Mouse (Mus musculus) cerebellum, postnatal 14 days (tissue): Measurements from ENCODE around the gene Sipa1.

Source experiments
- DNase-seq, 2 experiments: peaks; one replicate each; pipeline ENCODE4 v3.0.0; 2021; ENCODE audit warnings: mixed read lengths in 2 of 2

Sipa1 gene

GRCm38 (mm10) chr19:5685861-5686260, 22.4 kb upstream of the Sipa1 start:
- no peak for DNase-seq

DNA sequence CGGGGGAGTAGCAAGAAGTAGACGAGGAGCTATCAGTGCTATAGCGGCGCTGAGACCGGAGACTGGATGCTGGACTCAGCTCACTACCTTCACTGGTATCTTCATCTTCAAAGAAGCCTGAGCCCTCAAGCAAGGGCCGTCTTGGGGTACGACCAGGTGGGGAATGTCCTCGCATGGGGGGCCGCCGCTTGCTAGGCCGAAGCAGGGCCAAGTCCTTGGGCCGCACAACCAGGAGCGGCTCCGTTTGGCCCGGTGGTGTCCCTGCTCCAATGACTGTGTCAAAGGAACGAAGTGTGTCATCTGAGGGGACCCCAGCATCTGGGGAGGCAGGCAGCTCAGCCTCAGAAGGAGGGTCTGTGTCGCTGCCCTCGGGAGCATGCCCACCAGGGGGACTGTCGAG, 21.9 kb upstream of the Sipa1 start:
- DNase-seq = no peak

- DNase-seq = no peak
Measured at GRCm38 (mm10) chr19:5684985-5685384, 21.5 kb upstream of the Sipa1 start.

DNA sequence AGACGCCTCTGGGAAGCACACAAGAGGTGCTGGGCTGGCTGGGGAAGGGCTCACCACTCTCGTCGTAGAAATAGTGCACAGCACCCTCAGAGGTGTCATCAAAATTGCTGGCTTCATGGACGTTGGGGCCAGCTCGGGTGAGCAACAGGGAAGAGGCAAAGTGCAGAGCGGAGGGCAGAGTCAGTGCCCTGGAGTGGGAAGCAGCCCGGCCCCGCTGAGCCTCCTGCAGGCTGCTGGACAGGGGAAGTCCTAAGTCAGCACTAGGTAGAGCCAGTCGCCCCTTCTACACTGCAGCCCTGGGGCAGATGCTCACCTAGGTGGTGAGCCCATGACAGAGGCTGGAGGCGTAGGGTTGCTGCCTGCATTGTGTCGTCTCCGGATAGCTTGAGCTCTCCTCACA, 20.7 kb upstream of the Sipa1 start:
- DNase-seq = no peak

- DNase-seq = no peak
Measured at GRCm38 (mm10) chr19:5680432-5680831, 16.9 kb upstream of the Sipa1 start.

DNA sequence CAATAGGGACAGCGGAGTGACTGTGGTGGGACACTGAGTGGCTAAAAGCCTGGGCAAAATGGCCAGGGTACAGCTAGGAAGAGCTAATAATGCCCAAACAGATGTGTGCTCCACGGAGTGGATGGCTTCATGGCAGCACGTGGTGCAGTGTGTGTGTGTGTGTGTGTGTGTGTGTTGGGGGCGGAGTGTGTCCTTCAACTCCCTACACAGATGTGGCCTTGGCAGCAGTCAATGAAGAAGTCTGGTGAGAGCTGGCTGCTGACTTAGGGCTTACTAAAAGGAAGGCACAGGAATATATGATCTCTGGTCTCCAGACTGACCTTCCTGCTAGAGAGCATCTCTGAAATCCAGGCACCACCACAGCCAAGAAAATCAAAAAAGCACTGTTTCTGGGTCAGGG, 4.9 kb upstream of the Sipa1 start:
- no peak for DNase-seq

GRCm38 (mm10) chr19:5666386-5666785, 2.9 kb upstream of the Sipa1 start:
- no peak for DNase-seq

GRCm38 (mm10) chr19:5665465-5665864, 2.0 kb upstream of the Sipa1 start:
- DNase-seq = no peak

DNA sequence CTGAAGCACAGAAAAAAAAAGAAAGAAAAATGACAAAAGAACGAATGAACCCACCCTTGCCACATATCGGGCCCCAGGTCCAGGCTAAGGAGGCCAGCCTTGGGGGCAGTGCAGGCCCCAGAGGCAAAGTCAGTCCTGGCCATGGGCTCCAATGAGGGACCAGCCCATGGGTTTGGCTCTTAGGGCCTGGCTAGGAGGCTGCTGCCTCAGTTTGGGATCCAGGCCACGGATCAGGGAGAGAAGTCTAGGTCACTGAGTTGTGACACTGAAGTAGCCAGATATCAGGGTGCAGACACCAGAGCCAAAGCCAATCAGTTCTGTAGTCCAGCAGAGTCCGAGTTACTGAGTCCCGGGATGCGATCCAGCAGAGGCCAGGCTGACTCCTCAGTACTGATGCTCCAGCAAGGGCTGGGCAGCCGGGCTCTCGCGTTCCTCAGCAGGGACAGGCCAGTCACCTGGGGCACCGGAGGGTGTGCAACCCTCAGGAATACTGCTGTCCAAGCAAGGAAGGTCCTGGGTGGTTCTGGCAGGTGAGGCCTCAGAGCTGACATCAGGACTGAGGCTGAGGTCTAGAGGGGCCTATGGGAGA, 1.3 kb upstream of the Sipa1 start:
- DNase-seq = no peak

GRCm38 (mm10) chr19:5662310-5662709, 1.2 kb downstream of the Sipa1 start:
- no peak for DNase-seq

DNA sequence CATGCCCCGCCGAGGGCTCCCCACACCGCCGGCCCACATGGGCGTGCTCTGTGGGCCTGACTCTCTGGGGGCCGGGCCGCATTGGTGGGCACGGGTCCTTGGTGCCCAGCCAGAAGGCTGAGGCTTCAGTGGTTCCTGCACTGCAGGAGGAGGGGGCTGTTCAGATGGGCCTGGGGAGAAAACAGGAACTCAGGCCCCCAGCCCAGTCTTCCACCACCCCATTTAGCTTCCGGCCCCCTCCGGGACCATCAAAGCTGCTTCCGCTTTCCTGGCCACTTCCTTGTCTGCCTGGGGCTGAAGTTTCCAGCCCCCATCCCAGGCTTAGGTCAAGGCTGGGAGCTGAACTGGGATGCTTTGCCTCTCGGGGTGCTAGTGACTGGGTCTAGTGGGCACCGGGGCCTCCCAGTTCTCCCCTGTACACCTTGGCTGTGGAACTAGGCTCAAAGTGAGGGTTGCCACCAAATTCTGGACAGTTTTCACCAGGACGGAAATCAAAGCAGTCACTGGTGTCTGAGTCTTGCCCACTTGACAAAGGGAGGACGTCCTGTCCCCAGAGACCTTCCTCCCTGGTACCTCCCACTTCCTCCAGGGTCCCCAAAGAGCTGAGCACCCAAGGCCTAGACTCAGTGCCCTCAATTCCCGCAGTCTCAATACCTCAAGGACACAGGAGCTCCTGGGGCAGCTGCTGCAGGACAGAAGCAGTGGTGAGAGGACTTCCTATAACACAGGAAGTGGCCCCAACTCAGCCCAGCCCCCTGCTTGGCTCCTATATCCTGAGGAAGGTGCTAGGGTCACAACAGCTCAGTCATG, 2.4 kb downstream of the Sipa1 start:
- DNase-seq = no peak

DNA sequence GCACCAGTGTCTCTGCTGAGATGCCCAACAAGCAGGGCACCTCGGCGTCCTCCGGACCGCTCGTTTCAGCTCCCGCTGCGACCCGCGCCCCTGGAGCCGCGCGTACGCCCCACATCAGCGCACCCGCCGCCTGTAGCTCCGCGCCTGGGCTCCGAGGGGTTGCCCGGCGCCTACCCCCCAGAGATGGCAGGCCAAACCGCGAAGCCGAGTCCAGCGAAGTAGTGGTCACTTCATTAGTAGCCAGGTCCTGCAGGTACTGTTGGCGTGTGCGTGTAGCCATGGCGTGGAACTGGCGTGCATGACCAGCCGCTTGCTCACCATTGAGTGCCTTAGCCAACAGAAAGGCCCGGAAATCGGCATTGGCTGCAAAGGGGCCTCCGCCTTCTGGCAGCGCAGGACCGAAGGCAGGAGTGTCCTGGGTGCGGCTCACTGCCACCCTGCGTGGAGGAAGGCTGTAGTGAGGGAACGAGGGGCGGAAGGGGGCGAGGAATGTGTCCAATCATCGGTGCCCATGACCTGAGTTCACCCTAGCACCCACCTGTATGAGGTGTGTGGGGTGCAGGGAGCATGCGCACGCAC, 8.7 kb downstream of the Sipa1 start:
- no peak for DNase-seq

- no peak for DNase-seq
Measured at GRCm38 (mm10) chr19:5653969-5654719, 9.4 kb downstream of the Sipa1 start.

DNA sequence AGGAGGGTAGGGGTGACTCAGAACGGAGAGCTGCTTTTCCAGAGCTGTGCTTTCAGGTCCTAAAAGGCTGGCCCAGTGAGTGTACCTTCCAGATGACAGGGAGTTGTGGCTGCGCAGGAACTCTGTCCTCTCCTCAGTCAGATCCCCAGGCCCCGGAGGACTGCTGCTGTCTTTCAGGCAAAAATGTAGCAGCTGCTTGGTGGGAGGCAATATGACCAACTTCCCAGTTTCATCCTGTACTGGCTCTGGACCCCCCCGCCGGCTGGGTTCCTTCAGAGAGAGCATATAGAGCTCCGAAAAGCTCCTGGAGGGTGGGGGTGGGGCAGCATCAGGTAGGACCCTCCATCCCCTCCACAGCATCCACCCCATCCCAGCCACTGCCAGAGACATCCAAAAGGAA, 10.9 kb downstream of the Sipa1 start:
- no peak for DNase-seq

DNA sequence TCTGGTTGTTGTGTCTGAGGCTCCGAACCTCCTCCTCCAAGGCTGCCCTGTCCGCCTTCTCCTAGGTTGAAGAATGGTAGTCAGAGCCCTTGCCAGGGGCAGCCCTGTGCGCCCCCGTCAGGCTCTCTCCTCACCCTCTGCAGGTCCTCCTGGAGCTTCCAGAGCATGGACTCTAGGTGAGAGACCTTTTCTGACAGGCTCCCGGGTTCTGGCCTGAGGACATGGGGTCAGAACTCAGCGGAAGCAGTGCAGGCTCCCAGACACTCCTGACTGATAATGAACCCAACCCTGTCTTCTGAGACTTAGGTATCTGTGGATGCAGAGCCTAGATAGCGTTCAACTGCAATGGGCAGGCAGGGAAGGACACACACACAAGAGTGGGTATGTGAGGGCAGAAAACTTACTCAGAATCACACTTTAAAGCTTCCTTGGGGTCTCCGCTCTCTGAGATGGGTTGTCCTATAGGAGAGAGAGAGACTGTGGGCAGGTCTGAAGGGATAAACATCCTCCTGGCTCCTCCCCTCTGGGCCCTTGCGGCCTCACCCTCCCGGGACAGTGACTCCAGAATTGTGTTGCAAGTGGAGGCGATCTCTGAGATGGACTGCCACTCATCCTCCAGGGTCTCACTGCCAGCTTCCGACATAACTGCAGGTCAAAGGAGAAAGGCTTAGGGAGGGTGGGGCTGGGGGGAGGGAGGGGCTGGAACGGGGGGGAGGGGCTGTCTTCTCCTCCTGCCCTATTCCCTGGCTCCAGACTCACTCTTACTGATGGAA, 11.8 kb downstream of the Sipa1 start:
- DNase-seq = no peak

- DNase-seq = no peak
Measured at GRCm38 (mm10) chr19:5649298-5649741, 14.2 kb downstream of the Sipa1 start.

GRCm38 (mm10) chr19:5648401-5649297, 14.9 kb downstream of the Sipa1 start:
- DNase-seq = peak; percentile 69 to 79

DNA sequence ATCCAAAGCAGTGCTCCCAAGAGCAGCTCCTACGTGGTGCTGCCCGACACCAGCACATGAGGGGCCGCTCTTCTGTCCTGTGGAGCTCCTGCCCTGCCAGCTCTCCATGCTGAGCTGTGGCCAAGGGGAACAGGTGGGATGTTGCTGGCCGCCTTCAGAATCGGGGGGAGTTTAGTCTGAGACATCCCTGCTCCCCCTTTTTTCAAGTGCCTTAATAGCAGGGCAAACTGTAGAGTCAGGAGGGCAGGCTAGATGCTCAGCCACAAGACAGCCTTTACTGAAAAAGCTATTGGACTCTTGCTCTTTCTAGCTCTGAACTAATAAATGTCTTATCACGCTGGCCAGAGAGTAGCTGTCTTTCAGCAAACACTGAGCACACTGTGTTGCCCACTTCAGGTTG, 15.7 kb downstream of the Sipa1 start:
- no peak for DNase-seq

DNA sequence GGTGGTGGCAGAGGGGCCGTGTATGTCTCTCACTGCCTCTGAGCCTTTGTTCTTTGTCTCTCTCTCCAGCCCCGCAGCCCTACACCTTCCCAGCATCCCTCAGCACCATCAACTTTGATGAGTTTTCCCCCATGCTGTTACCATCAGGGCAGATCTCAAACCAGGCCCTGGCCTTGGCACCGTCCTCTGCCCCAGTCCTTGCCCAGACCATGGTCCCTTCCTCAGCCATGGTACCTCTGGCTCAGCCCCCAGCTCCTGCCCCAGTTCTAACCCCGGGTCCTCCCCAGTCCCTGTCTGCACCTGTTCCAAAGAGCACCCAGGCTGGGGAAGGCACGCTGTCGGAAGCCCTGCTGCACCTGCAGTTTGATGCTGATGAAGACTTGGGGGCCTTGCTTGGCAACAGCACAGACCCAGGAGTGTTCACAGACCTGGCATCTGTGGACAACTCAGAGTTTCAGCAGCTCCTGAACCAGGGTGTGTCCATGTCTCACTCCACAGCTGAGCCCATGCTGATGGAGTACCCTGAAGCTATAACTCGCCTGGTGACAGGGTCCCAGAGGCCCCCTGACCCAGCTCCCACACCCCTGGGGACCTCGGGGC, 16.7 kb downstream of the Sipa1 start:
- no peak for DNase-seq

DNA sequence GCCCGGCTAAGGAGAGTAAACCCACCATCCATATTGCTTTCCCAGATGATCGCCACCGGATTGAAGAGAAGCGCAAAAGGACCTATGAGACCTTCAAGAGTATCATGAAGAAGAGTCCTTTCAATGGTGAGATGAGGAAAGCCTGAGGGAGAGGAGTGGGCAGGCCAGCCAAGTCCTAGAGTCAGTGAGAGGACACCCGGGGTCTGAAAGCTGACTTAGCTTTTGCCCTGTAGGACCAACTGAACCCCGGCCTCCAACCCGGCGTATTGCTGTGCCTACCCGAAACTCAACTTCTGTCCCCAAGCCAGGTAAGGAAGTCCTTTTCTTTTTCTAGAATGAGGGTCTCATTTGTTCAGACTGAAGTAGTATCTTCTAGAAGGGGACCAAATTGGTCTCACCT, 18.2 kb downstream of the Sipa1 start:
- no peak for DNase-seq

GRCm38 (mm10) chr19:5641641-5642040, 21.9 kb downstream of the Sipa1 start:
- no peak for DNase-seq
